Mouse (Mus musculus): Measurements from ENCODE around the gene Clybl. TPM values are rescaled to one million over a fixed set of nuclear protein-coding genes. Genes with fewer than 3 reads are reported as not detected.

Gene Clybl
- polyA plus RNA-seq, 1 experiment from 2014 or later = 91.9 TPM

DNA sequence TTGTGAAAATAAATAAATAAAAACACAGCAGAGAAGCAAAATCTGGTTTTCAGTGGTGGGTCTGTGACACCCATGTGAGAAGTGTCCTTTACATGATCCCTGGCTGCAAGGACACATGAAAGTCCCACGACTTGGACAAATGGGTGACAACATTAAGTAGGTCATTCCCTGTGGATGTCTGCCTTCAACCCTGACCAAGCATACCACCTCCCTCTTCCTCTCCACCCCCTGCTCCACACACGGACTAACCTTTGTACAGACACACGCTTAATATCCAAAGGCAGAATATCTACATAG is 203.7 kb downstream of the Clybl start:
- H3K4me2 ChIP-seq (ENCODE audit: low read depth, low read length) = no peak overlapping the region
- H3K4me1 ChIP-seq (ENCODE audit: control insufficient read depth, insufficient read depth, low read length) = no peaks in the 10 kb centered on the region
- no peak for ATAC-seq (replicated peaks; ENCODE audit: extremely low read depth, insufficient read depth, low FRiP score)
- no peak overlapping the region for H3K9ac ChIP-seq (ENCODE audit: low read length)
- no peaks in the 10 kb centered on the region for H3K27me3 ChIP-seq (ENCODE audit: control insufficient read depth, insufficient read depth, low read length)
- no peak overlapping the region for H3K4me3 ChIP-seq (ENCODE audit: low read length)
- H3K36me3 ChIP-seq (ENCODE audit: control insufficient read depth, insufficient read depth) = no peaks in the 10 kb centered on the region
- no peak overlapping the region for H3K27ac ChIP-seq (ENCODE audit: low read length)
- H3K9me3 ChIP-seq (replicated peaks; ENCODE audit: control insufficient read depth, low read length) = no peaks in the 10 kb centered on the region
- 79% methylated on average over 3 of the region's 3 CpGs for WGBS

- ATAC-seq (replicated peaks; ENCODE audit: extremely low read depth, insufficient read depth, low FRiP score) = no peak
- H3K27ac ChIP-seq (ENCODE audit: low read length) = no peak overlapping the region
- no peak overlapping the region for H3K4me2 ChIP-seq (ENCODE audit: low read depth, low read length)
- no peaks in the 10 kb centered on the region for H3K4me1 ChIP-seq (ENCODE audit: control insufficient read depth, insufficient read depth, low read length)
- no peak overlapping the region for H3K4me3 ChIP-seq (ENCODE audit: low read length)
- WGBS = 92% methylated on average over 5 of the region's 5 CpGs
- no peaks in the 10 kb centered on the region for H3K27me3 ChIP-seq (ENCODE audit: control insufficient read depth, insufficient read depth, low read length)
- no peak overlapping the region for H3K9ac ChIP-seq (ENCODE audit: low read length)
- no peaks in the 10 kb centered on the region for H3K9me3 ChIP-seq (replicated peaks; ENCODE audit: control insufficient read depth, low read length)
- H3K36me3 ChIP-seq (ENCODE audit: control insufficient read depth, insufficient read depth) = no peaks in the 10 kb centered on the region
These were observed 204.3 kb downstream of the Clybl start for GRCm38 (mm10) chr14:122385758-122386157.

GRCm38 (mm10) chr14:122386281-122387130 is 205.0 kb downstream of the Clybl start:
- Histone ChIP-seq H3K4me1 (ENCODE audit: control insufficient read depth, insufficient read depth, low read length) (0 out of 2 replicates have a peak, but pooled peaks cover 2% of the 10 kb centered on the region), H3K9ac (ENCODE audit: low read length) (no peak overlapping the region), H3K27ac (ENCODE audit: low read length) (no peak overlapping the region), H3K4me2 (ENCODE audit: low read depth, low read length) (no peak overlapping the region), H3K36me3 (ENCODE audit: control insufficient read depth, insufficient read depth) (no peaks in the 10 kb centered on the region), H3K9me3 (replicated peaks; ENCODE audit: control insufficient read depth, low read length) (no peaks in the 10 kb centered on the region), H3K4me3 (ENCODE audit: low read length) (no peak overlapping the region), H3K27me3 (ENCODE audit: control insufficient read depth, insufficient read depth, low read length) (no peaks in the 10 kb centered on the region)
- 89% methylated on average over 17 of the region's 17 CpGs for WGBS
- no peak for ATAC-seq (replicated peaks; ENCODE audit: extremely low read depth, insufficient read depth, low FRiP score)

DNA sequence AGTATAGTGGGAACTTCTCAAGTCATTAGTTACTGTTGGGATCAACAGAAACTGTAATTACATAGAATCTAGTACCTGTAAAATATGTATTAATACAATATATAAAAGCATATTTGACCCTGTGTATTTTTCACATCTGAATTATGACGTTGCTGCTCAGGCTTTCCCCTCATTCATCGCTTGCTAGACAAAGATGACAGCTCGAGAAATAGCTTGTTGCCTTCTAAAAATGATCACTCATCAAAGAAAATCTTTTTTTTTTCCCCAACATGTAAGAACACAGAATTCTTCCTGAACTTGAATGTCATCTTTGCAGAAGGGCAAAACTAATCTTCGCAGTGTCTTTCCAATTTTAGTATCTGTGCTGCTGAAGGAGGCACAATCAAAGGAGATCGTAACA is 206.3 kb downstream of the Clybl start:
- no peak for ATAC-seq (replicated peaks; ENCODE audit: extremely low read depth, insufficient read depth, low FRiP score)
- H3K4me2 ChIP-seq (ENCODE audit: low read depth, low read length) = no peak overlapping the region
- no peaks in the 10 kb centered on the region for H3K9me3 ChIP-seq (replicated peaks; ENCODE audit: control insufficient read depth, low read length)
- H3K36me3 ChIP-seq (ENCODE audit: control insufficient read depth, insufficient read depth) = no peaks in the 10 kb centered on the region
- no peaks in the 10 kb centered on the region for H3K27me3 ChIP-seq (ENCODE audit: control insufficient read depth, insufficient read depth, low read length)
- H3K27ac ChIP-seq (ENCODE audit: low read length) = no peak overlapping the region
- H3K9ac ChIP-seq (ENCODE audit: low read length) = no peak overlapping the region
- no peak overlapping the region for H3K4me3 ChIP-seq (ENCODE audit: low read length)
- H3K4me1 ChIP-seq (ENCODE audit: control insufficient read depth, insufficient read depth, low read length) = 0 out of 2 replicates have a peak, but pooled peaks cover 2% of the 10 kb centered on the region
- WGBS = 85% methylated on average over 5 of the region's 5 CpGs

GRCm38 (mm10) chr14:122388431-122389031 is 207.0 kb downstream of the Clybl start:
- Histone ChIP-seq H3K4me3 (ENCODE audit: low read length) (no peak overlapping the region), H3K27ac (ENCODE audit: low read length) (no peak overlapping the region), H3K9ac (ENCODE audit: low read length) (no peak overlapping the region), H3K9me3 (replicated peaks; ENCODE audit: control insufficient read depth, low read length) (no peaks in the 10 kb centered on the region), H3K4me2 (ENCODE audit: low read depth, low read length) (no peak overlapping the region), H3K27me3 (ENCODE audit: control insufficient read depth, insufficient read depth, low read length) (no peaks in the 10 kb centered on the region), H3K36me3 (ENCODE audit: control insufficient read depth, insufficient read depth) (no peaks in the 10 kb centered on the region), H3K4me1 (ENCODE audit: control insufficient read depth, insufficient read depth, low read length) (0 out of 2 replicates have a peak, but pooled peaks cover 2% of the 10 kb centered on the region)
- 79% methylated on average over 19 of the region's 19 CpGs for whole genome bisulfite sequencing
- ATAC-seq (replicated peaks; ENCODE audit: extremely low read depth, insufficient read depth, low FRiP score) = no peak

DNA sequence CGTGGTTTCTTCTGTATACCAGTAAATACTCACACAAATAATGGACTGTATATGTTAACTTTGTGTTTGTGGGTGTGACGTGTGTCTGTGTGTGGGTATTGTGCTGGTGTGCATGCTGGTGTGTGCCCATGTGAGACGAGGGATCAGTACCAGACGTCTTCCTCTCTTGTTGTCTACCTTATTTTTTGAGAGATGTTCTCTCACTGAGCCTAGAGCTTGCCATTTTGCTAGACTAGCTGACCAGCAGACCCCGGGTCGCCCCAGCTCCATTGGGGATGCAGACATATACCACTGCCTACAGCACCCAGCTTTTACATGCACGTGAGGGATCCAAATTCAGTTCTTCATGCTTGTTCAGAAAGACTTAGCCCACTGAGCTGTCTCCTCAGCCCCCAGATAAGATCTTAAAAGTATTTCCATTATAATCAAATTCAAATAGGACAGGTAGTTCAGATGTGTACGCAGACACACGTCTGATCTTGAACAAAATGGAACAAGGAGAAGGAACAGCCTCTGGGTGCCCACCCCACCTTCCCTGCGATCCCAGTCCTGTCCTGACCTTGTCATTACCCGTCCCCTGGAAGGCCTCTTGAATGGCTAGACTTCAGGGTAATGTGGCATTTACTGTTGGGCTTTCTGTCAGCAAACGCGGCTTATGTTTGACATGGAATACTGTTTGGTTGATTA is 208.3 kb downstream of the Clybl start:
- H3K9me3 ChIP-seq (replicated peaks; ENCODE audit: control insufficient read depth, low read length) = no peaks in the 10 kb centered on the region
- ATAC-seq (replicated peaks; ENCODE audit: extremely low read depth, insufficient read depth, low FRiP score) = no peak
- 78% methylated on average over 13 of the region's 13 CpGs for WGBS

DNA sequence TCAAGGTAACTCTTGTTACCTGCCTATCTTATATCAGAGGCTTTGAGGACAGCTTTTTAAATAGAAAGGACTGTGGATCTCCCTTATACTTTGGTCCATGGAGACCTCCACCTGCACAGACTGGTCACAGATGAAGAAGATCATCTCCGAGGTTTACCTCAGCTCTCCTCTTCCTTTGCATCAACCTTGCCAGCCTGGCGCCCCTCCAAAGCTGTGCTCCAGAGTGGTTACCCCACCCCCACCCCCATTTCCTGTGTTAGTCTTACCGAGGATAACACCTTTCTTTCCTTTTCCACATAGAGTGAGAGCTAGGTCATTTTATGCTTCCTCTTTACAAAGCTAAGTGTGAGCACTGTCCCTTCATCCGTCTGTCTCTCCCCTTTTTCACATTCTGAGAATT is 209.4 kb downstream of the Clybl start:
- no peaks in the 10 kb centered on the region for H3K36me3 ChIP-seq (ENCODE audit: control insufficient read depth, insufficient read depth)
- H3K4me3 ChIP-seq (ENCODE audit: low read length) = no peak overlapping the region
- H3K4me2 ChIP-seq (ENCODE audit: low read depth, low read length) = no peak overlapping the region
- H3K9ac ChIP-seq (ENCODE audit: low read length) = no peak overlapping the region
- no peak overlapping the region for H3K27ac ChIP-seq (ENCODE audit: low read length)
- no peaks in the 10 kb centered on the region for H3K9me3 ChIP-seq (replicated peaks; ENCODE audit: control insufficient read depth, low read length)
- WGBS = 35% methylated on average over 4 of the region's 4 CpGs
- no peaks in the 10 kb centered on the region for H3K27me3 ChIP-seq (ENCODE audit: control insufficient read depth, insufficient read depth, low read length)
- H3K4me1 ChIP-seq (ENCODE audit: control insufficient read depth, insufficient read depth, low read length) = 0 out of 2 replicates have a peak, but pooled peaks cover 2% of the 10 kb centered on the region
- 0 out of 2 replicates have a peak, but pooled peaks have one; percentile 32 for ATAC-seq (replicated peaks; ENCODE audit: extremely low read depth, insufficient read depth, low FRiP score)

More for the DNA sequence above, 208.3 kb downstream of the Clybl start:
- Histone ChIP-seq H3K4me2 (ENCODE audit: low read depth, low read length) (no peak overlapping the region), H3K4me3 (ENCODE audit: low read length) (no peak overlapping the region), H3K36me3 (ENCODE audit: control insufficient read depth, insufficient read depth) (no peaks in the 10 kb centered on the region), H3K4me1 (ENCODE audit: control insufficient read depth, insufficient read depth, low read length) (0 out of 2 replicates have a peak, but pooled peaks cover 2% of the 10 kb centered on the region), H3K27me3 (ENCODE audit: control insufficient read depth, insufficient read depth, low read length) (no peaks in the 10 kb centered on the region), H3K27ac (ENCODE audit: low read length) (no peak overlapping the region), H3K9ac (ENCODE audit: low read length) (no peak overlapping the region)

GRCm38 (mm10) chr14:122393119-122393518 is 211.6 kb downstream of the Clybl start:
- H3K9me3 ChIP-seq (replicated peaks; ENCODE audit: control insufficient read depth, low read length) = no peaks in the 10 kb centered on the region
- no peak overlapping the region for H3K4me3 ChIP-seq (ENCODE audit: low read length)
- H3K4me2 ChIP-seq (ENCODE audit: low read depth, low read length) = no peak overlapping the region
- 79% methylated on average over 1 of the region's 1 CpGs for WGBS
- no peak overlapping the region for H3K9ac ChIP-seq (ENCODE audit: low read length)
- no peaks in the 10 kb centered on the region for H3K36me3 ChIP-seq (ENCODE audit: control insufficient read depth, insufficient read depth)
- 0 out of 2 replicates have a peak, but pooled peaks cover 2% of the 10 kb centered on the region for H3K4me1 ChIP-seq (ENCODE audit: control insufficient read depth, insufficient read depth, low read length)
- no peak for ATAC-seq (replicated peaks; ENCODE audit: extremely low read depth, insufficient read depth, low FRiP score)
- no peak overlapping the region for H3K27ac ChIP-seq (ENCODE audit: low read length)
- H3K27me3 ChIP-seq (ENCODE audit: control insufficient read depth, insufficient read depth, low read length) = no peaks in the 10 kb centered on the region

DNA sequence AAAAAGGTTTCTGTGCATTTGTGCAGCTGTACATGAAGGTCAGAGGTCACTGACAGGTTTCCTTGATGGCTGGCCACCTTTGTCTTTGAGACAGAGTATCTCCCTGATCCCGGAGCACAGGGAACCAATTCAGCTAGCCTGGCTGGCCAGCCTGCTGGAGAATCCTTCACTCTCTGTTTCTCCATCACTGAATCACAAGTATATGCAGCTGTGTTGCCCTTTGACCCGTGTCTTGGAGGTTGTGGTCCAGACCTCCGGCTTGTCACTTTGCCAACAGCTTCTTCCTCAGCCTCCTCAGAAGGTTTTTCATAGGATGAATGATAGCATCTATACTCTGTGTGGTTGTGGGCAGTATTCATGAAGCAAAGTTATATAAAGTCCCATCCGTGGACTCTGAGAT is 217.2 kb downstream of the Clybl start:
- H3K36me3 ChIP-seq (ENCODE audit: control insufficient read depth, insufficient read depth) = no peaks in the 10 kb centered on the region
- no peak for ATAC-seq (replicated peaks; ENCODE audit: extremely low read depth, insufficient read depth, low FRiP score)
- no peak overlapping the region for H3K4me3 ChIP-seq (ENCODE audit: low read length)
- WGBS = 70% methylated on average over 4 of the region's 4 CpGs
- H3K4me1 ChIP-seq (ENCODE audit: control insufficient read depth, insufficient read depth, low read length) = no peaks in the 10 kb centered on the region
- H3K27ac ChIP-seq (ENCODE audit: low read length) = no peak overlapping the region
- no peaks in the 10 kb centered on the region for H3K9me3 ChIP-seq (replicated peaks; ENCODE audit: control insufficient read depth, low read length)
- H3K27me3 ChIP-seq (ENCODE audit: control insufficient read depth, insufficient read depth, low read length) = no peaks in the 10 kb centered on the region
- H3K9ac ChIP-seq (ENCODE audit: low read length) = no peak overlapping the region
- H3K4me2 ChIP-seq (ENCODE audit: low read depth, low read length) = no peak overlapping the region

Measured in heart, embryonic 16.5 days (tissue).